Mouse (Mus musculus): ENCODE data around the gene Gyg.

- TF ChIP-seq POLR2A (IDR thresholded peaks at IDR 0.05; ENCODE audit: low read depth, low read length), result no peak
- no peak for TF ChIP-seq CTCF (conservative IDR thresholded peaks at IDR 0.05; ENCODE audit: insufficient read depth, insufficient read length, low read depth, low read length)
These were observed 13.9 kb downstream of the Gyg start for GRCm38 (mm10) chr3:20141240-20141639.
